Mouse (Mus musculus) cerebellum, adult 11-12 months (tissue): Measurements from ENCODE around the gene Sox10.

Source experiments
- DNase-seq: peaks from one replicate; pipeline ENCODE4 v3.0.0; 2022

Gene Sox10

GRCm38 (mm10) chr15:79165140-79165539 is at the start of gene Sox10:
Gene Sox10, minus strand, starts transcription at chr15:79165240.
- DNase-seq = no peak

DNA sequence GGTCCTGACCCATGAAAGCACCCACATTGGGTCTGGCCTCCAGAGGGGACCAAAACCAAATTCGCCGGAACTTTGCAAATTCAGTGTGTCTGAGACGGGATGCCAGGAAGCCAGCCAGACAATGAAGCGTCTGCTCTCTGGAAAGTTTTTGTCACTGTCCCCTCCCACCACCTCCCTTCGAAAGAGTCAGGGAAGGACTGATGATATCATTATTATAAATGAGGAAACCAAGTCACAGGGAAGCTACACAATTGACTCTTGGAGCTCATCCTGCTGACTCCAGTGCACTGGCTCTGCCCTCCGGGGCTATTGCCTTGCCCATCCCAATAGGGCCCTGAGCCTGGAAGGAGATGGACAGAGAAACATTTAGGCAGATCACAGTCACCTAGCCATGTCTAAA is 48.6 kb upstream of the Sox10 start:
- DNase-seq = no peak

- DNase-seq = no peak
These were observed 47.9 kb upstream of the Sox10 start for GRCm38 (mm10) chr15:79212750-79213446.

DNA sequence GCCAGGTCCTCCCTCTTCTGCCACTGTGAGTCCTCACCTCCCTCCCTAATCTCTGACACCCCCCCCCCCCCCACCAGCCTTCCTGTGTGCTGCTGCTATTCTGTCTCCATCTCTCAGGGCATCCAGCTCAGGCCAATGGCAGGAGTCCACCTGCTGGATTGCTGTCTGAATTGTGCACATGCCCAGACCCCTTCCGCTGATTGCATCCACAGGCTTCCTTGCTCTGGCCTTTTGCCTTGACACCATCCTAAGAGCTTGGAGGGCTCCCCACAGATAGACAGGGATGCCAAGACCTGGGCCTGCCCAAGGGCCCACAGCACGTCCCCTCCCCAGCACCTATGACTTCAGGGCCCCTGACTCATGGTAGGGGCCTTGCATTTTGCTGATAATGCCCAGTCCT is 45.3 kb upstream of the Sox10 start:
- no peak for DNase-seq

DNA sequence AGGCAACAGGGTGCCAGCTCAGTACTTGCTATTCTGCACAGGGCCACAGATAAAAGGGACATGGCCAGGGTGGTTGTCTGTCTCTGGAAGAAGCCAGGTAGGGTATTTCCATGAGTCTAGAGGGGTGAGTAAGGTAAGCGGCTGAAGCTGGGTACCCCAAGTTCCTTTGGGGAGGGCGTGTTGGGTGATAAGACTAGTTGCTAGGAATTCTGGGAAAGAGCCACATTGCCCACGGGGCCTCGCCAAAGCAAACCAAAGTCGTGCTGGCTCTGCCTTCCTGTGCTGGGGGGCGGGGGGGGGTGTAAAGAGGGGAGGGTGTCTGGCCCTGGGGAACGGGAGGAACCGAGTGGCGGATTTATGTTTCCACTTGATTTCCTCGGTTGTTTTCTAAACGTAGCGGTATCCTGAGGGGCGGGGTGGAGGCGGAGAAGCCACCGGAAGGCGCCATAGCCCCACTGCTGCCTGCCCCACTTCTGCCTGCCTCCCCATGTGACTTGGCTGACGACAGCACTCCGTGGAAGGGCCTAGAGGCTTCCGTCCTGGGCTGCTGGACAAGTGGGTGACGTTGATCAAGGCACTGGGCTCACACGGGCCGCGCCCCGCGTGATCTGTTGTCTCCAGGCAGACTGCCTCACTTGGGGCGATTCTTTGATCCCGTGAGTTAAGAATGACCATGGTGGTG is 43.9 kb upstream of the Sox10 start:
- no peak for DNase-seq

GRCm38 (mm10) chr15:79208211-79208610 is 43.2 kb upstream of the Sox10 start:
- no peak for DNase-seq

DNA sequence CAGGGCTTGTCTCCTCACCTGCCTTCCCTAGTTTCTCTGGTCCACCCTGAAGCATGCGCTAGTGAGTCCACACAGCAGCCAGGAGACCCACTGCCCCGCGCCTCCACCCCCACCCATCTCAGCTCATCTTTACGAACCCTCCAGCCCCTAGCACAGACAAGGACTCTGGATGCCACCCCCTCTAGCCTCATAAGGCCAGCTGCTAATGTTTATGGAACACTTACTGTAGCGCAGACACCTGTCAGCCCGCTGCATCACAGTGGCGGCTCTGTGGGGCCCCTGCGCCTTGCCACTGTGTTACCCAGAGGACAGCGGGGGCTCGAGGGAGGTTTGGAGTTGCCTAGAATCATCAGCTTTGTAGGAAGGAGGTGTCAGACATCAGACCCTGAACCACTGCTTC is 37.5 kb upstream of the Sox10 start:
- DNase-seq = no peak

DNA sequence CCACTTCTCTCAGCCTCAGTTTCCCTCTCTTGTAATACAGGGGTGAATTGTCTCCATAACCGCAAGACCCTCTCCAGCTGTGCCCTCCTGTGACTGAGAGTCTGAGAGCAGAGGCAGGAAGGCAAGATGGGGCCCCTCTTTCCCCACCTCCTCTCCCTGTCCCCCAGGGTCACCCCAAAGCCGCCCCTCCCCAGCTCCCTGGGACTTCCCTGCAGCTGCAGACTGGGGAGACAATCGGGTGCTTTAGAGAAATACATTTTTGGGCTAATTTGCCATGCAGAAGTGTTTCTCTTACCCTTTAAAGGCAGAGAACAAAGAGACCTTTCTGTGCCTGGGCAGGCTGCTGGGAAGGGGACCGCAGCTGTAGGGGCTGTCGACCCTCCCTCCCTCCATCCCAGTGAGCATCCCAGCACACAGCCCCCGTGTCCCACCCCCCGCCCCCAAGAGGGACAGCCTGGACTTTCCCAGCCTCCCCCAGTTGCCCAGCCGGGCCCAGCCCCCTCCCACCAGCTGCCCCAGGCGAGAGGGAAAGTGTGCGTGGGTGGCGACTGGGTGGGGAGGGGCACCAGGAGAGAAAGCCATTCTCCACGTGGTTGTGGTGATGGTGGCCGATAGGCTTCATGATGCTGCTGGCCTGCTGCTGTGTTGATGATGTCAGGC is 36.6 kb upstream of the Sox10 start:
- DNase-seq = no peak

- no peak for DNase-seq
These were observed 34.4 kb upstream of the Sox10 start for GRCm38 (mm10) chr15:79199390-79199976.

DNA sequence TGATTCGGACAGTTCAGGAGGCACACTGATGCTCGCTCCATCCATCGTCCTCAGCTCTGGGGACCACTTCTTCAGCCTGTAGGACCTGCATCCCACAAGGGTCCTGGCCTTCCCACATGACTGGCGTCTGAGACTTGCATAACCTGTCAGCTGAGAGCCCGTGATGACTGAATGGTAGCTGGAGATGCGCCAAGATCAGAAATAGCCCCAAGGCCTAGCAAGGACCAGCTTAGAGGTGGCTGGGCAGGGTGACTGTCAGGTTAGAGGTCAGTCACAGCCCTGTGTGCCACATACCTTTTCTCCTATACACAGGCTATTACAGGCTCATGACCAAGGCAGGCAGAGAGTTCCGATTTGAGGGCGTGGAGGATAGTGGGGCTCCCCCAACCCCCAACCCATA is 30.5 kb upstream of the Sox10 start:
- DNase-seq = no peak

DNA sequence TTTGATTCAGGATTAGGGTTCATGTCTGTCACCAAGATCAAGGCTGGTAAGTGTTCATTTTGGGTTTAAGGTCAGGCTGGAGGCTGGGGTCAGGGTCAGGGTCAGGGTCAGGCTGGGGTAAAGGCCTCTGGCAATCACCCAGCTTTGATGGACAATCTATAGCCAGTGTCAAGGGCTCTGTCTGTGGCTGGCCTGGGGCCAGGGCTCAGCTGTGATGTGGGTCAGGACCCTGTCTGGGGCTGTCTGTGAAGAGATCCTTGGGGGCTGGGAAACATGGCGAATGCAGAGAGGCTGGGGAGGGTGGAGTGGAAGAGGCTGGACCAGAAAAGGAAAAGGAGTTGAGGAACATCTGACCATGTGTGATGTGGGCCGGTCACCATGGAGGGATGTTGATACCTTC is 29.9 kb upstream of the Sox10 start:
- DNase-seq = no peak

GRCm38 (mm10) chr15:79194048-79194447 is 29.0 kb upstream of the Sox10 start:
- no peak for DNase-seq

DNA sequence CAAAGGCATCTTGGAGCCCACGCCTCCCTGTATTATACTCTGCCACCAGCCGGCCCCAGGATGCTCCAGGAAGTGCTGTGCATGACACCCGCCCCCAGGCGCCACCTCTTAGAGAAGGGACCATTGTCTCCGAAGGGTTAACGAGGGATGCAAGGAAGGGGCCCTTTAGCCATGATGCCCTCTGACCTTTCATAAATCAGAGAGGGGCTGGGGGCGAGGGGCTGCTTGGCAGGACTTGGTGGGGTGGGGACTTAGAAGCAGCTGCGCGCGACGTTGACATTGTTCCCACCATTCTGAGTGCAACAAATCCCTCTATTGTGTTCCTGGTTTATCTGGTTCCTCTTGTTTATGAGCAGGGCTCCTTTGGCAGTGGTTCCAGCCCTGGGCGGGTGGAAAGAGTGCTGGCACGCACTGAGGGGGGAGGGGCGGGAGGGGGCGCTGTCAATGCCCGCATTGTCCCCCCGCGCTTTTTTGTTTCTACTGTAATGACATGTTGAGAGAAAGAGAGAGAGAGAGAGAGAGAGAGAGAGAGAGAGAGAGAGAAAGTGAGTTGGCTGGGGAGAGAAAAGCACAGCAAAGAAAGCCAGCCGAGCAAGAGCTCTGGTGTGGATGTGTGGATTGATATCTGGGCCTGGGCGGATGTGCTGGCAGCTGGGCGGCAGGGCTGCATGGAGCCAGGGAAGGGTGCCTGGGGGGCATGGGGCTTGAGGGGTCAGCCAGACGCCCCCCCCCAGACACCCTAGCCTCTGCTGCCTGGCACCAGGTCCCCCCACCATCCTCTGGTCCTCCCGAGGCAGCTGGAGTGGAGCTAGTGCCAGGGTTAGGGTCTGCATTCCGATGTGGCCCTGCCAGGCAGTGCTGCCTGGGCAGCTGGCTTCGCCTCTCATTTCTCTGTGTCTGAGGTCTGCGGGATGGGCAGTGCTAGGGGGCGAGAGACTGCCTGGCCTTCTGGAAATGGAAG is 28.1 kb upstream of the Sox10 start:
- DNase-seq = no peak

DNA sequence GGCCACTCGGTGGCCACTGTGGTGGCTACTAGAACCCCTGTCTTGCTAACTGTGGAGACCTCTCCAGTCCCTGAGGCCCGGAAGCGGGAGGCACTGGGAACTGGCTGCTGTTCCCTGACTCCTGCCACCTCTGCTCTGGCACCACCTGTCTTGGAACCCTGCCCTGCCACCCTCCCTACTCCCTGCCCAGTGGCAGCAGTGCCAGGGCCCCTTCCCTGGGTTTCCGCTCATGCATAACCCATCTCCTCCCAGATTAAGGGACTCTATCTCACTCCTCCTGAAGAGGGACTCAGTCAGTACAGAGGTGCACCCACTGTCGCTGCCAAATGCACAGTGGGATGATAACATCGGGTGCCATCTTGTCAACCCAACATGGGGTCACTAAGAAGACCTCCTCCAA is 27.4 kb upstream of the Sox10 start:
- DNase-seq = no peak

GRCm38 (mm10) chr15:79191426-79191825 is 26.4 kb upstream of the Sox10 start:
- DNase-seq = no peak

GRCm38 (mm10) chr15:79187819-79188218 is 22.8 kb upstream of the Sox10 start:
- no peak for DNase-seq

GRCm38 (mm10) chr15:79185213-79185612 is 20.2 kb upstream of the Sox10 start:
- no peak for DNase-seq

- no peak for DNase-seq
These were observed 11.9 kb upstream of the Sox10 start for GRCm38 (mm10) chr15:79176905-79177304.

DNA sequence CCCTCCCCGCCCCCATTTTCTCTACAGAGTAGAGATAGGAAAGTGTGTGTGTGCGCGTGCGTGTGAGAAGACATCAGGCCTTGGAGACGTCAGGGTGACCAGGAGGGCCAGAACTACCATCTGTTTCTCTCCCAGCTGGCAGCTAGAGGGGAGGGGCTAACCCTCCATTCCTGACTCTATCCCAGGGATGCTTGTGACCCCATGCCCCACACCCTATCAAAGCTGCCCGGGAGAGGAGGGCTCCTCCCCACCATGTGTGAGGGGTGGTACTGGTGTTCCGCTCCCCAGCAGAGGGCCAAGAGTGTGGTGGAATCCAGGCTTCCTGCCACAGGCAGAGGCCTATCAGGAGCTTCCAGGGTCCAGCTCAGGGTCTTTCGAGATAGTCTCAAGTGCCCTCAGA is 1.7 kb upstream of the Sox10 start:
- no peak for DNase-seq

GRCm38 (mm10) chr15:79164251-79164650 is 789 bp downstream of the Sox10 start:
- no peak for DNase-seq

GRCm38 (mm10) chr15:79162822-79163221 is 2.2 kb downstream of the Sox10 start:
- no peak for DNase-seq

- DNase-seq = no peak
These were observed 2.7 kb downstream of the Sox10 start for GRCm38 (mm10) chr15:79162301-79162700.

DNA sequence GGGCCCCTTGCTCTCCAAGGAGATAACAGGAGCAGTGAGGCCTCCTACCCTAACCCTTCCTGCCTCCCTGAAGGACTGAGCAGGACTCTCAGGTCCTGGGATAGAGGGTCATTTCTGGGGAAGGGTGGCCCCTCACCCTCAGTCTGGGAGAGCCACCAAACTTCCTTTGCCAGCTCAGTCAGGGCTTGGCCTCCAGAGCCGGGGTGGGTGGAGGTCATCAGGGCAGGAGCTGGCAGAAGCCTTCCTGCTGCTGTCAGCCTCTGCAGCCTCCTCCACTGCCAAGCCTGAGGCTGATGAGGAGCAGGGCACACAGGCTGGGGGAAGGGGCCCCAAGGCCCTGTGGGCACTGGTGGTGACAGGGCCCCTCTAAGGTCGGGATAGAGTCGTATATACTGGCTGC is 9.5 kb downstream of the Sox10 start:
- no peak for DNase-seq
